Mouse (Mus musculus) Muller cell, postnatal 12 days (primary cell): ENCODE measurements around the gene Vgll4.
A peak's percentile ranks its signal among the peaks of the same experiment; 100 is the strongest.

Experiments used
- DNase-seq: peaks from one replicate; pipeline ENCODE4 v3.0.0-alpha.2; 2015; ENCODE audit errors: inconsistent ontology term

Vgll4 gene

GRCm38 (mm10) chr6:114871010-114871660 lies 98.7 kb downstream of the Vgll4 start:
- DNase-seq: no peak

- no peak for DNase-seq
Measured at GRCm38 (mm10) chr6:114869501-114870076, 100.2 kb downstream of the Vgll4 start.

GRCm38 (mm10) chr6:114868656-114869055 lies 101.1 kb downstream of the Vgll4 start:
- DNase-seq: no peak

GRCm38 (mm10) chr6:114866619-114867018 lies 103.2 kb downstream of the Vgll4 start:
- no peak for DNase-seq

GRCm38 (mm10) chr6:114866078-114866477 lies 103.7 kb downstream of the Vgll4 start:
- peak; percentile 68 for DNase-seq

GRCm38 (mm10) chr6:114864421-114864820 lies 105.4 kb downstream of the Vgll4 start:
- DNase-seq: no peak

DNA sequence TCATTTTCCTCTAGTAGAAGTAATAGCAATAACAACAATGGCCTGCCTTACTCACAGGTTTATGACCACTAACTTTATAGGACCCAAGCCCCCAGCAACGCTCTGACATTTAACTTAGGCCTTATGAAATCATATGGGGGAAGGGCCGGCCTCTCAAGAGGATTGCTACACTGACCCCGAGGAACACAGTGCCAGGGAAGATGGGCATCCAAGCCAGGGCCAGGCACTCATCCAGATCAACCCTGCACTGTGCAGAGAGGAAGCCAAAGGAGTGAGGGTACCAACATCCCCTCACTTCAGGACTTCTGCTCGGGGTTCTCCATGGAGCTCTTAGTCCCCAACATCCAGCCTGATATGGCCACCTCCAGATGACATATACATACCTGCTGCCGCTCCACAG lies 106.3 kb downstream of the Vgll4 start:
- no peak for DNase-seq

- DNase-seq: no peak
Measured at GRCm38 (mm10) chr6:114862046-114862445, 107.7 kb downstream of the Vgll4 start.

- DNase-seq: no peak
Measured at GRCm38 (mm10) chr6:114861591-114861990, 108.2 kb downstream of the Vgll4 start.

DNA sequence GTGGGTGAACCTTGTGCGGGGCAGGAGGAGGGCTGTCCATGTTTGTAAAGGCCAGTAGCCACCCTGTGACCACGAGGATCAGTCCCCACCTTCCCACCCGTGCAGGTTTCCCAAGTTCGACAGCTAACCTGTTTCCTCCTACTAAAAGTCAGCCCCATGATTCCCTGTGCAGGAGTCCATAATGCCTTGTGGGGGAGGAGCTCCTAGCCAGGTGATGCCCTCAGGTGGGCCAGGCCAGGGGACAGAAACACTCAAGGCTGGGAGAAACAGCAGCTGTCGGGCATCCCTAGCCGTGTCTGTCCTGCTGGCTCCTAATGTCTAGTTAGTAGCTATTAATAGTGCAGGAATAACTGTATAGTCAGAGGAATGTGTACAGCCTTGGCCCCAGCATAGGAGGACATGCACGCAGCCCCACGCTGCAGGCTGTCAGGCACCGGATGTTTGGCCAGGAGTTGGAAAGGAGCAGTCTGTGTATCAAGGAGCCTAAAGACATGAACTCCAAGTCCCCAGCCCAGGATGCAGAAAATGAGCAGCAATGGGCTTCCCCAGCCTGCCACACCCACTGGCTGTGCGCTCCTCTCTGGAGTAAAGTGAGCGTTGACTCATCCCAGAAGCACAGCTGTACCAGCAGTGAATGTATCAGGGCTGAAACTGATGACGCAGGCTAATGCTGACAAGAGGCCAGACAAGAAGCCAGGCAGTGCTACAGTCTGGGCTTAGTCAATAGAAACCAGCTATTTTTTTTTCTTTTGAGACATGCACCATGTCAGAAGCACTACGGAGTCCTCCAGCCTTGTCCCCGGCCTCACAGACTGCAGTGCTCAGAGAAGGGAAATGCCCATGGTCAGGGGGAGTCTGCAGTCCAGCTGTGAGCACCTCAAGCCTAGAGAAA lies 108.9 kb downstream of the Vgll4 start:
- peak; percentile 62 for DNase-seq

GRCm38 (mm10) chr6:114858722-114859053 lies 111.1 kb downstream of the Vgll4 start:
- no peak for DNase-seq

GRCm38 (mm10) chr6:114857996-114858721 lies 111.6 kb downstream of the Vgll4 start:
- no peak for DNase-seq

- no peak for DNase-seq
Measured at GRCm38 (mm10) chr6:114856501-114856900, 113.3 kb downstream of the Vgll4 start.

DNA sequence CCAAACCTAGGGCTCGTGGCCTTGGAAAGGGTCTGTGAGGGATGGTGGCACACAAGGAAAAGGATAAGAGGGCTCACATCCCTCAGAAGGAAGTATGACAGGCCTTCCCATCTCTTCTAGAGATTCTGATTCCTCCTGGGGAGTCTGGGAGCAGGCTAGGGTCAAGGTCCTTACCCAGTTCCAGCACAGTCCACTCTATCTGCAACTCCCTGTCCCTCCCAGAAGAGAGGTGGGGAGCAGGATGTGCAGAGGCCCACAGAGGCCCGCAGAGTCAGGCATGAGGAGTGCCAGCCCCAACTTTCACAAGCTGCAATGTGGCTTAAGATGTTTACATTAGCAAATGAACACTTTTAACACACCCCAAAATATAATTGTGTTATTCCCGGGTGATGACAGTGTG lies 114.2 kb downstream of the Vgll4 start:
- DNase-seq: no peak

DNA sequence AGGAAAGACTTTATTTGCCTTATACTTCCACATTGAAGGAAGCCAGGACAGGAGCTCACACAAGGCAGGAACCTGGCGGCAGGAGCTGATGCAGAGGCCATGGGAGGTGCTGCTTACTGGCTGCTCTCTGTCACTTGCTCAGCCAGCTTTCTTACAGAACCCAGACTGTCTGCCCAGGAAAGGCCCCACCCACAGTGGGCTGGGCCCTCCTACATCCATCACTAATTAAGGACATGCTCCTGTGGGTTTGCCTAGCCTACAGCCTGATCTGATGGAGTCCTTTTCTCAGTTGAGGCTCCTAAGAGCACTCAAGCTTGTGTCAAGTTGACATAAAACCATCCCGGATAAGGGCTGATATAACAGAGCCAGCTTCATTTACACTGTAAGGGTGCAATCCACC lies 115.4 kb downstream of the Vgll4 start:
- peak; percentile 66 for DNase-seq

- no peak for DNase-seq
Measured at GRCm38 (mm10) chr6:114852739-114853138, 117.1 kb downstream of the Vgll4 start.

DNA sequence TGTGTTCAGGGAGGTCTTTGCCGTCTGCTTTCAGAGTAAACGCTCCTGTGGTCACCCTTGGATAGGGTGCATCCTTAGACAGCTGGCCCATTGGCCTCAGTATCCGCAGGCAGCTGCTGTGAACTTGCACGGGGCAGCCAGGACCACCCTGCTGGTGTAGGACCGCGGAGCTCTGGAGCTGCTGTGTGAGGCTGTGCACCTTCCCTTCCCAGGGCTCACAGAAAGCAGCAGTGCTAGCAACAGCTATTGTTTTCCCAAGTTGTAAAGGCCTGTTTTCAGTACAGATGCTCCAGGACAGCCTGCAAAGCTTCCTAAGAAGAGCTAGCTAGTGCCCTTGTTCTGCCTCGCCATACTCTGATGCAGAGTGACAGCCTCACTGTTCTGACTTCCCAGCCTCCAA lies 118.1 kb downstream of the Vgll4 start:
- DNase-seq: no peak

DNA sequence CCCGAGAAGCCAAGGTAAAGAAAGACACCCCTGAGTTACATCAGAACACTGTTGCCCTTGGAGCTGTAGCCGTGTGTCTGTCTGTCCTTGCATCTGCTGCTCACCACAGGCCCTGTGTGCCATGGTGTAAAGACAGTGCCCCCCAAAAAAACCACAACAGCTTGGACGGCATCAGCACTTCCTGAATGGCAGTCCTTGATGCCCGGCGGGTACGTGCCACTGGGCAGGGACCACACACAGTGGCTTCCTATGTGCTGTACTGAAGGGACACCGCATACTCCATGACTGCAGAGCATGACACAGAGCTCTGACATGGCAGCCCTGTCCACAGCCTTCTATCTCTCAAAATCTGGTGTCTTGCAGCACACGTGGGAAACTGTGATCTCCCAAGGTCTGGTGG lies 120.0 kb downstream of the Vgll4 start:
- no peak for DNase-seq

- DNase-seq: no peak
Measured at GRCm38 (mm10) chr6:114848761-114849160, 121.0 kb downstream of the Vgll4 start.

- no peak for DNase-seq
Measured at GRCm38 (mm10) chr6:114847582-114848174, 122.1 kb downstream of the Vgll4 start.

DNA sequence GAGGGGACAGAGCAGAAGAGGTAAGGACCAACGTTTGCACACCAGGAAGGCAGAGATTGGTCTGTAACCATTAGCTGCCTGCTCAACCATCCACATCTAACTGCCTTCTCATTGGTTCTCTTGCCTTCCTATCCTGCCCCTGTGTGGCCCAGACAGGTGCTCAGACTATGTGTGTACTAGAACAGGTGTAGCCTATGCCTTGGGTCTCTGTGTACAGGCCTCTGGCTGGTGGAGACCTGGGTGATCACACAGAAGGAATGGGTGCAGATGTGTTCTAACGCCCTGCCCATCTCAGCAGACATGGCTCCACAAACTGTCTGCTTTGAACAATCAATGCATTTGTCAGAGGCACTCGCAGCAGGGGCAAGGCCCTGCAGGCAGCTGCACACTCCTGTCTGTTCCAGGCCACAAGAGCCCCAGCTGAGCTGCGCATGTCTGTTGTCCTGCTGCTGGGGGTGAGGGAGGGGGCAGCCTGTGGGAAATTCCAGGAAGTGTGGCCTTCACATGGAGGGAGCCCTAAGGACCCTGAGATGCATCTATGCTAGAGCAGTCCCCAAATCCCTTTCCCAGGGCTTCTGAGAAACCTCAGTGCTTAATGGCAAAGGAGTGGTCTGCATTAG lies 123.5 kb downstream of the Vgll4 start:
- peak; percentile 43 for DNase-seq
